Comparison of ENCODE assay signal across 25 mouse cellular contexts in the genomic region with DNA sequence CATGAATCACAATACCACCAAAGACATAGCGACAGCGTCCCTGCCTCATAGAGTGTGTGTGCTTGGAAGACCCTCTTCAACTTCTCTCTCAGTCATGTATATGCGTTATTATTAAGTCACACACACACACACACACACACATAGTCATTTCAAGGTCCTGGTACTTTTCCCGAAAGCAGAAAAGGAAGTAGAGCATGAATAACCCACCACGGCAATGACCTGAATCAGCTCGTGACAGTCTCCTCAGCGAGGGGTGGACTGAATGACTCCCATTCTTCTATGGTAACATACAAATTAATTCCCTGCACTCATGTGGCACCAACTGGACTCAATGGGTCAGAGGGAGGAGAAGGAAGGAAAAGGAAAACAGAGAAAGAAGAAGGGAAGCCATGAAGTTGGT. TPM values are rescaled to one million over a fixed set of nuclear protein-coding genes. Genes with fewer than 3 reads are reported as not detected.
"Had no signal": no experiment of that assay in that cellular context is flagged by ENCODE, and none has a peak within 500 bp of the region (broad histone marks: within the 10 kb centered on the region; RNA-seq: fewer than 3 reads in every experiment).

No protein-coding gene starts in this region.

- DNase-seq: gastrocnemius, postnatal 25 days; heart, adult 18-20 months; heart, postnatal 14 days; heart, postnatal 36 days; kidney, adult 11 months; kidney, adult 8-10 months; kidney, postnatal 10 days; kidney, postnatal 25 days; kidney, postnatal 4 days; layer of hippocampus, adult 9-11 months; layer of hippocampus, postnatal 36 days; left cerebral cortex, postnatal 4 days had no signal

- ATAC-seq: hindbrain, postnatal 0 days; intestine, embryonic 16.5 days; liver, embryonic 12.5 days had no signal

RNA-seq across cellular contexts. Expression of a gene that starts 11.7 kb away (rescaled TPM):
- total RNA-seq: gastrocnemius, adult 18-20 months; gastrocnemius, adult 8-10 months; granulocyte monocyte progenitor cell, adult 5-6 weeks; heart, adult 18-20 months; heart, adult 8-10 months; heart, postnatal 14 days; heart, postnatal 36 days; hematopoietic stem cell, adult 5-6 weeks; liver, adult 2 months had no signal

RNA-seq across cellular contexts. Expression of a gene that starts 47.9 kb away (rescaled TPM):
- total RNA-seq: gastrocnemius, postnatal 25 days; granulocyte monocyte progenitor cell, adult 5-6 weeks; heart, adult 8-10 months; hematopoietic stem cell, adult 5-6 weeks; left cerebral cortex, adult 18-20 months; left cerebral cortex, adult 8-10 months; left cerebral cortex, postnatal 10 days; left cerebral cortex, postnatal 25 days; left cerebral cortex, postnatal 4 days had no signal
